Mouse (Mus musculus) stomach, embryonic 15.5 days (tissue): ENCODE results near the gene Spa17. TPM values are rescaled to one million over a fixed set of nuclear protein-coding genes. Genes with fewer than 3 reads are reported as not detected.
A peak's percentile ranks its signal among the peaks of the same experiment; 100 is the strongest.

ENCODE experiments used
- ATAC-seq: fragments of 200-750 bp; cut with Nextera tagmentation; 2 replicates; pipeline ENCODE4 v1.8.0; 2017; ENCODE audit warnings: low read depth, moderate number of reproducible peaks, moderate TSS enrichment; ENCODE audit not compliant: insufficient read depth, low FRiP score
- H3K27ac ChIP-seq: fragments of 300-500 bp; sonication (generic); 2 replicates; pipeline ENCODE4 v1.5.1; 2015; ENCODE audit warnings: mild to moderate bottlenecking, inconsistent platforms
- H3K27me3 ChIP-seq: fragments of 300-500 bp; sonication (generic); replicated peaks from 2 replicates; pipeline ENCODE4 v1.6.1; 2015; ENCODE audit warnings: inconsistent platforms
- H3K36me3 ChIP-seq: fragments of 300-500 bp; sonication (generic); 2 replicates; pipeline ENCODE4 v1.6.1; 2015; ENCODE audit warnings: inconsistent platforms
- H3K4me1 ChIP-seq: fragments of 300-500 bp; sonication (generic); 2 replicates; pipeline ENCODE4 v1.6.1; 2015; ENCODE audit warnings: inconsistent platforms
- H3K4me2 ChIP-seq: fragments of 300-500 bp; sonication (generic); 2 replicates; pipeline ENCODE4 v1.6.1; 2015; ENCODE audit warnings: mild to moderate bottlenecking, inconsistent platforms
- H3K4me3 ChIP-seq: fragments of 300-500 bp; sonication (generic); replicated peaks from 2 replicates; pipeline ENCODE4 v1.5.1; 2015; ENCODE audit warnings: inconsistent platforms
- H3K9ac ChIP-seq: fragments of 300-500 bp; sonication (generic); 2 replicates; pipeline ENCODE4 v1.6.1; 2015; ENCODE audit warnings: inconsistent platforms
- H3K9me3 ChIP-seq: fragments of 300-500 bp; sonication (generic); 2 replicates; pipeline ENCODE4 v1.6.1; 2016; ENCODE audit warnings: inconsistent platforms
- WGBS: fragments of 180-500 bp; shearing (Covaris S2); methylation state at CpG from one replicate; pipeline ENCODE4 v1.1.7; 2015; 5-methylcytosine and 5-hydroxymethylcytosine counted together
- polyA plus RNA-seq: library from polyadenylated mRNA; unstranded; fragments of >200 nt; fragmentation: Nextera tagmentation; extraction: Ambion mirVana; gene quantifications from 2 replicates; pipeline ENCODE4 v1.2.1, GENCODE M21; 2015

Gene Spa17
- polyA plus RNA-seq, 1 experiment from 2014 or later = 4.1 TPM

DNA sequence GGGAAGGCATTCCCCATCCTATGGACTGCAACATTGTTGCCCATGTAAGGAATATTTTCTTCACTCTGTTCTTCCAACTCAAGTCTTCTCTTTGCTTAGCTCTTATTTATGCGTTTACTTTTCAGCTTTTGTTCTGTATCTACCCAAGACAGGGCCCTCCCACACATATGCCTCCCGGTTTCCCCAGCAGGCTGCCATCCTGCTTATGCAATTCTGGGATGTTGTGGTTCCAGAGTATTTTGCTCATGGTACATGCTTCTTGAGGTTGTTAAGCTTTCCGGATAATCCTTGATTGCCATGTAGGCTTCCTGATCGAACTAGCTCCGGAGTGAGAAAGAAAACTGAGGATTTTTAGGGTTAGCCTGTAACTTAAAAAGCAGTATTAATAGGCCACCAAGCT, 1.7 kb upstream of the Spa17 start:
- H3K4me2 ChIP-seq = no peak overlapping the region
- H3K4me1 ChIP-seq = peaks cover 7% of the 10 kb centered on the region
- no peak for ATAC-seq
- no peaks in the 10 kb centered on the region for H3K9me3 ChIP-seq
- no peaks in the 10 kb centered on the region for H3K36me3 ChIP-seq
- H3K4me3 ChIP-seq = no peak overlapping the region
- H3K27me3 ChIP-seq = no peaks in the 10 kb centered on the region
- H3K27ac ChIP-seq = no peak overlapping the region
- WGBS = 74% methylated on average over 5 of the region's 5 CpGs
- H3K9ac ChIP-seq = no peak overlapping the region

- H3K27ac ChIP-seq = no peak overlapping the region
- H3K27me3 ChIP-seq = no peaks in the 10 kb centered on the region
- peaks cover 7% of the 10 kb centered on the region for H3K4me1 ChIP-seq
- no peak overlapping the region for H3K9ac ChIP-seq
- peak overlapping the region; percentile 65; the same call in 1 of the 2 replicates for H3K4me3 ChIP-seq
- H3K9me3 ChIP-seq = no peaks in the 10 kb centered on the region
- ATAC-seq = no peak
- peak overlapping the region; percentile 83 for H3K4me2 ChIP-seq
- H3K36me3 ChIP-seq = no peaks in the 10 kb centered on the region
These were observed 794 bp upstream of the Spa17 start for GRCm38 (mm10) chr9:37614316-37614715.

GRCm38 (mm10) chr9:37613911-37614280, 374 bp upstream of the Spa17 start:
- H3K27ac ChIP-seq = peak overlapping the region; percentile 62
- H3K36me3 ChIP-seq = no peaks in the 10 kb centered on the region
- H3K4me3 ChIP-seq = peak overlapping the region; percentile 65
- peak; percentile 2; the same call in 1 of the 2 replicates for ATAC-seq
- H3K9me3 ChIP-seq = no peaks in the 10 kb centered on the region
- H3K27me3 ChIP-seq = no peaks in the 10 kb centered on the region
- peak overlapping the region; percentile 83 for H3K4me2 ChIP-seq
- H3K9ac ChIP-seq = peak overlapping the region; percentile 45; the same call in 1 of the 2 replicates
- 22% methylated on average over 6 of the region's 6 CpGs for WGBS
- H3K4me1 ChIP-seq = peaks cover 7% of the 10 kb centered on the region

GRCm38 (mm10) chr9:37609558-37609957, 4.0 kb downstream of the Spa17 start:
- no peak overlapping the region for H3K27ac ChIP-seq
- no peak for ATAC-seq
- no peak overlapping the region for H3K4me3 ChIP-seq
- no peaks in the 10 kb centered on the region for H3K9me3 ChIP-seq
- peaks cover 7% of the 10 kb centered on the region for H3K4me1 ChIP-seq
- H3K36me3 ChIP-seq = no peaks in the 10 kb centered on the region
- no peaks in the 10 kb centered on the region for H3K27me3 ChIP-seq
- no peak overlapping the region for H3K9ac ChIP-seq
- no peak overlapping the region for H3K4me2 ChIP-seq
- WGBS = 73% methylated on average over 4 of the region's 4 CpGs

DNA sequence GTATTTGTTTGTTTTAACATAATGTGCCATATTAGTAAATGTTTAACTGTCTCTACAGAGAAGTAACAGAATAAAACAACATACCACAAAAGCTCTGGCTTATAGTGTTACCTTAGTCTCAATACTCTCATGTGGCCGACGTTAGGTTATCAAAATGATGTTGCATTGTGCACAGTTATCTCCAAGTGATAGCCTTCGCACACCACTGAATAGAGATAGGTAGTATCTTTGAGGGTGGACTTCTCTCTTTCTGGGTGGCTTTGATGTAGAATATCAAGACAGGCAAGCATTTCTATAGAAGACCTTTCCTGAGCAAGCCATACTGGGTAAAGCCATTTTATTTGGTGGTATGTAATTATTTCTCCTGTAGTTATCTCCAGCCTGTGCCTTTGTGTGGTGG, 8.4 kb downstream of the Spa17 start:
- Histone ChIP-seq H3K4me2 (no peak overlapping the region), H3K9me3 (no peaks in the 10 kb centered on the region), H3K27ac (no peak overlapping the region), H3K4me1 (no peaks in the 10 kb centered on the region), H3K9ac (no peak overlapping the region), H3K27me3 (no peaks in the 10 kb centered on the region), H3K4me3 (no peak overlapping the region), H3K36me3 (no peaks in the 10 kb centered on the region)
- WGBS = 86% methylated on average over 3 of the region's 3 CpGs
- ATAC-seq = no peak

DNA sequence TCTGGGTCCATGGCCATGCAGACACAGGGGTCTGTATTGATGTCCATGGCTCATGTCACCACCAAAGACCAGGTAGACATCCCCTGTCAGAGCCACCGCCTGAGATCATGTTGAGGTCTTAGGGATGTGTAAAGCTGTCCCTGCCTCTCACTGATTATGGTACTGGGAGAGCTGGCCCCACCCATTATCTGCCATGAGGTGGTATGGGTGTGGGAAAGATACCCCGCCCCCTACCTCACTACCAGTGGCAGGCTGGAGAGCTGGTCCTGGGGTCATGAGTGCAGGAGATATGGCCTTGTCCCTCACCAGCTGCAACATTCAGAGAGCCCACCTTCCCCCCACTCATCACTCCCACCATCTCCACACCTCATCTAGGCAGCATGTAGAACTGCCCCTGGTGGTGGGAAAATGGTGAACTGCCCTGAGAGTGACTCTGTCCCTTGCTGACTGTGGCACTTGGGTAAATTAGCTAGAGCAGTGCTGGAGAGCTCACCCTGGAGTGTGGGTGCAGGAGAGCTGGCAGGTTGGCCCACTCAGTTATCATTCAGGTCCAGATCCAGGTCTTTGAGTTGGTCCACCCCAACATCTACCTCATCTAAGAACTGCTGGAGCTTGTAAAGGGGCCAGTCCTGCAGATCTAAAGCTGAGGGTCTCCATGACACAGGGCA, 12.8 kb downstream of the Spa17 start:
- Histone ChIP-seq H3K27ac (no peak overlapping the region), H3K4me3 (no peak overlapping the region), H3K4me1 (no peaks in the 10 kb centered on the region), H3K36me3 (no peaks in the 10 kb centered on the region), H3K27me3 (no peaks in the 10 kb centered on the region), H3K9me3 (no peaks in the 10 kb centered on the region), H3K9ac (no peak overlapping the region), H3K4me2 (no peak overlapping the region)
- peak; percentile 56; the same call in 1 of the 2 replicates for ATAC-seq
- 78% methylated on average over 2 of the region's 2 CpGs for WGBS

GRCm38 (mm10) chr9:37598637-37599036, 14.9 kb downstream of the Spa17 start:
- Histone ChIP-seq H3K4me1 (no peaks in the 10 kb centered on the region), H3K27ac (no peak overlapping the region), H3K27me3 (no peaks in the 10 kb centered on the region), H3K4me3 (no peak overlapping the region), H3K36me3 (no peaks in the 10 kb centered on the region), H3K4me2 (no peak overlapping the region), H3K9me3 (no peaks in the 10 kb centered on the region), H3K9ac (no peak overlapping the region)
- ATAC-seq = no peak
- WGBS = 86% methylated on average over 2 of the region's 2 CpGs

DNA sequence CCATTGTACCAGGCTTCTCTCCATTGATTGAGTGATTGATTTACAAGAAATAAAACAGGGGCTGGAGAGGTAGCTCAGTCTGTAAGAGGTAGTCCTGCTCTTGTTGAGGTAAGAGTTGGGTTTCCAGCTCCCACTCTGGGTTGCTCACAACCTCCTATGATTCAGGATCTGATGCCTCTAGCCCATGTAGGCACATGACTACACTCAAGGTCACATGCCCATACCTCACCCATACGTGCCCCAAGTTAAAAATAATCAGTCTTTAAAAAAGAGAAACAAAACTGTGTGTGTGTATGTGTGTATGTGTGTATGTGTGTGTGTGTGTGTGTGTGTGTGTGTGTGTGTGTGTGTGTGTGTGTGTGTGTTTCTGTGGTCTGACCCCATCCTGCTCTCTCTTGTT, 18.0 kb downstream of the Spa17 start:
- no peak overlapping the region for H3K27ac ChIP-seq
- 71% methylated on average over 1 of the region's 1 CpGs for WGBS
- no peaks in the 10 kb centered on the region for H3K27me3 ChIP-seq
- ATAC-seq = no peak
- H3K36me3 ChIP-seq = no peaks in the 10 kb centered on the region
- H3K4me1 ChIP-seq = no peaks in the 10 kb centered on the region
- H3K9ac ChIP-seq = no peak overlapping the region
- no peak overlapping the region for H3K4me2 ChIP-seq
- no peak overlapping the region for H3K4me3 ChIP-seq
- H3K9me3 ChIP-seq = no peaks in the 10 kb centered on the region

DNA sequence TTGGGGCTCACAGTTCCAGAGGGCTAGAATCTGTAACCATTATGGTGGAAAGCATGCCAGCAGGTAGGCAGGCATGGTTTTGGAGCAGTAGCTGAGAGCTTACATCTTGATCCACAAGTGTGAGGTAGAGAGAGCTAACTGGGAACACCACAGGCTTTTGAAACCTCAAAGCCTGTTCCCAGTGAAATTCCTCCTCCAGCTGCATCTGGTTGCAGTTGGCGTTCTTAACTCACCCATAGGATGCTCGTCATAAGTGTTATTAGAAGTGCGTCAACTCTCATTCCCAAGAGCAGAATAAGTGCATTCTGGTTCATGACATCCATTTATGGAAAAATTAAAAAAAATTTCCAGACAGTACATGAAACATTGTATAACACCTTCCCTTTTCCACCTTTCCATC, 19.8 kb downstream of the Spa17 start:
- Histone ChIP-seq H3K4me2 (no peak overlapping the region), H3K4me1 (no peaks in the 10 kb centered on the region), H3K27ac (no peak overlapping the region), H3K27me3 (no peaks in the 10 kb centered on the region), H3K9me3 (no peaks in the 10 kb centered on the region), H3K36me3 (no peaks in the 10 kb centered on the region), H3K4me3 (no peak overlapping the region), H3K9ac (no peak overlapping the region)
- ATAC-seq = no peak
- WGBS = 86% methylated on average over 3 of the region's 3 CpGs

DNA sequence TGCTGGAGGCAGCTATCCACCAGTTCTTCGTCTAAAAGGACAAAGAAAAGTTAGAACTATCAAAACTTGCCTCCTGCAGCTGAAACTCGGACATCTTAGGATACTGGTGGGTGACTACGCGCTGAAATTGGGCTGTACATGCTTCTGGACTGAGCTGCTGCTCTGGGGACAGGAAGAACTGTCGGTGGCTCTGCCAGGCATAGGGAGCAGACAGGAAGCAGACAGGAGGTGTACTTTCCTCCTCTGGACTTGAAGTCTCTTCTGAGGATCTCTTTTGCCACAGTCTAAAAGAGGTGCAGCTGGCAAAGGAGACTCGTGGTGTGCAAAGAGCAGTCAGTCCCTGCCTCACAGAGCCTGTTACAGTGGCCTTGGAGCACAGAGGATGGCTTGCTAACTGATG, 20.9 kb downstream of the Spa17 start:
- Histone ChIP-seq H3K4me1 (no peaks in the 10 kb centered on the region), H3K36me3 (no peaks in the 10 kb centered on the region), H3K9ac (no peak overlapping the region), H3K4me3 (no peak overlapping the region), H3K4me2 (no peak overlapping the region), H3K27ac (no peak overlapping the region), H3K27me3 (no peaks in the 10 kb centered on the region), H3K9me3 (no peaks in the 10 kb centered on the region)
- no peak for ATAC-seq
- 53% methylated on average over 6 of the region's 6 CpGs for WGBS

- no peaks in the 10 kb centered on the region for H3K4me1 ChIP-seq
- no peak overlapping the region for H3K4me2 ChIP-seq
- H3K9me3 ChIP-seq = no peaks in the 10 kb centered on the region
- H3K36me3 ChIP-seq = no peaks in the 10 kb centered on the region
- no peak overlapping the region for H3K27ac ChIP-seq
- no peak for ATAC-seq
- H3K9ac ChIP-seq = no peak overlapping the region
- WGBS = 65% methylated on average over 2 of the region's 2 CpGs
- H3K4me3 ChIP-seq = no peak overlapping the region
- no peaks in the 10 kb centered on the region for H3K27me3 ChIP-seq
These were observed 21.5 kb downstream of the Spa17 start for GRCm38 (mm10) chr9:37592025-37592424.

DNA sequence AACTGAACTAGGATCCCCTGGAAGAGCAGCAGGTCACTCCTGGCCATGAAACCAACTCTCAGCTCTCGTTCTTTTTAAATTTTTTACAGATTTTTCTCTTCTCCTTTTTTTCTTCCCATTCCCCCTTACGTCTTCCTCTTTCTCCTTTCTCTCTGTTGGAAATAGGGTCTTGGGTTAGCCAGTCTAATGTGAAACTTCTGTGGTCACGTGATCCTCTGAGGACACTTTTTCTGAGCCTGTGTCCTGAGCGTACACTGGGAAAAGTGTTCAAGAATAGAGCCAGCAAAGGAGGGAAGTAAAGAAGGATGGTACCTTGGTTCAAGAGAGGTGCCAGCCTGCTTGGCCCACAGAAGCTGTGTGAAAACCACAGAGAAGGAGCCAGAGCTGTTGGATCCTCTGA, 23.1 kb downstream of the Spa17 start:
- H3K9me3 ChIP-seq = no peaks in the 10 kb centered on the region
- no peak overlapping the region for H3K4me2 ChIP-seq
- H3K27me3 ChIP-seq = no peaks in the 10 kb centered on the region
- 82% methylated on average over 4 of the region's 4 CpGs for WGBS
- H3K4me1 ChIP-seq = no peaks in the 10 kb centered on the region
- no peak overlapping the region for H3K27ac ChIP-seq
- no peak overlapping the region for H3K9ac ChIP-seq
- H3K4me3 ChIP-seq = no peak overlapping the region
- ATAC-seq = no peak
- no peaks in the 10 kb centered on the region for H3K36me3 ChIP-seq

- no peaks in the 10 kb centered on the region for H3K9me3 ChIP-seq
- WGBS = 73% methylated on average over 4 of the region's 4 CpGs
- ATAC-seq = no peak
These were observed 26.8 kb downstream of the Spa17 start for GRCm38 (mm10) chr9:37586718-37587117.

More at GRCm38 (mm10) chr9:37586718-37587117, 26.8 kb downstream of the Spa17 start:
- Histone ChIP-seq H3K4me2 (no peak overlapping the region), H3K4me1 (no peaks in the 10 kb centered on the region), H3K9ac (no peak overlapping the region), H3K27me3 (no peaks in the 10 kb centered on the region), H3K27ac (no peak overlapping the region), H3K36me3 (no peaks in the 10 kb centered on the region), H3K4me3 (no peak overlapping the region)
